Mouse (Mus musculus) kidney, postnatal 36 days (tissue): ENCODE measurements at regions not wholly inside any gene's neighbourhood (a gene's known extent, or its start where the extent isn't known, plus 50 kb on each side); places are given as distances from the start of the nearest gene placed in this dataset.
A peak's percentile ranks its signal among the peaks of the same experiment; 100 is the strongest.
"Not testable (repeated sequence)": the region's sequence is repeated elsewhere in the genome, so short reads cannot be mapped to it uniquely, and the experiment has no call there.

Experiments used
- DNase-seq, 2 experiments: peaks; one replicate each; pipeline ENCODE4 v3.0.0; 2021 to 2022; ENCODE audit warnings: mixed read lengths in 2 of 2

- DNase-seq, result no peak
Measured at GRCm38 (mm10) chr13:74969244-74969643, 120.4 kb upstream of the Pcsk1 start.

DNA sequence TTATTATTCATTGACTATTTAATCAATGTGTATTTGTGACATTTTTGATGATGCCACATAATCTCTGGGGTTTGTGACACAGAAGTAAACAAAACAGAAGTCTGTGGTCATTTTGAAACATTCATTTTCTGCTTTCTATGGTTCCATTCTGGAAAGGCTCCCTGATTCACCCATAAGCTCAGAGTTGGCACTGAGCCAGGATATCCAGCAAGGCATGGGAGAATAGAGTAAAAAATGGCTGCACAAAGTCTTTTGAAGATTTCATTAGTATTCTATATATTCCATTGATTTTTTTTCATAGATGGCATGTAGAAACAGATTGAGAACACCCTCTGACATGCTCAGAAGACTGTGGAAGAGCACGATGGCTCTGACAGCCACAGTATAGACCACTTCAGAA is 133.8 kb upstream of the Pcsk1 start:
- peak in 1 of 2 experiments; percentile 2 for DNase-seq

DNA sequence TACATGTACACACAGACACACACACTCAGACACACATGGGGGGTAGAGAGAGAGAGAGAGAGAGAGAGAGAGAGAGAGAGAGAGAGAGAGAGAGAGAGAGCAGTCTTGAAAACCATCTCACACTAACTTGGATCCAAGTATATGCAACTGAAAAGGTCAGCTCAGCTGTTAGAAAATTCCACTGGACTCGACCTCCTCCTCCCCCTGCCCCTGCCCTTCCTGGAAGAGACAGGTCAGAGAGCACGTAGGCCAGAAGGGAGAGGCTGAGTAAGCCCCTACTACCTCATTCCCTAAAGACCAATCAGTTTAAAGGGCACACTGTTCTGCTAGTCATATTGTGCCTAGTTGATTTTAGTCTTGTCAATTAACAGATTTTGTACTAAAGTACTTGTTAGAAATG is 105.0 kb upstream of the Cast start:
- not testable (repeated sequence) for DNase-seq

GRCm38 (mm10) chr13:74903213-74904055 is 94.8 kb upstream of the Cast start:
- no peak for DNase-seq

DNA sequence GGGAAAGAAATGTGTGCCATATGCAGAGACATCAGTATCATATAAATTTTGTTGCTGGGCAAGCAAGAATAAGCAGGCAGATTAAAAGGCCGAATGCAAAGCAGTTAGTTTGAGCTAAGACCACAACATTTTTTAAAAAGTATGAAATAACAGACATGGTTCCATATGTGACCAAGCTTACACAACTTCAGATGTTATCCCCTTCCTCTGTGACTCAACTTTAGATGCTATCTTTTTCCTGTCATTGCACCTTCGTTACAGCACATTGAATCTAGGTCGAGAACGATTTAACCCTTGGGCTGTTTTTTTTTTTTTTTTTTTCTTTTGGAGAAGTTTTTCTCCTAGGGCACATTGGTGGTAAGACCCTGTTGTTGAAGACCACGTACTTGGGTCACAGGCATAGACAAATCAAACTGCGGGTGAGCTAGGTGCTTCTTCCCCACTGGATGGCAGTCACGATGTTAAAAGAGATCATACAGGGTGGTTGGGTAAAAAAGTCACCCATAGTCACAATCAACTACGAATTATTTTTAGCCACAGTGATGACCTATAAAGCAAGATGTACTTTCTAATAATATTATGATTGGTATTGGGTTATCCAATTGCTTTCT is 81.4 kb upstream of the Cast start:
- no peak for DNase-seq

DNA sequence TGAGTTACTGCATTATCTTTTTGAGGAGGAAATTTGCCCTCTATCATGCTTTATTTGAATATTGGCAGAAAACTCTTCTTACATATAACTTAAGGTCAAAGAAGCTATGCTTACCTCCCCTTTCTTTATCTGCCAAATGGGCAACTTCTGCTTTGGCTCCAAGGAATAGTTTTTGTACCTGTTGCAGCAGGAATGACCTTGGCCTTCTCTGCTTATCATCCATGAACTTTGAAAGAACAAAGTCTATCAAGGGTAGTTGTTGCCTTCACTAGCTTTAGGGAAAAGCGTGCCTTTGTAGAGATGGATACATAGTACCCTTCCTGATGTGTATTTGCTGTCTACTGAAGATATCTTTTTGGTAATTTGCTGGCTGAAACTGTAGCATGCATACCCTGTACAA is 59.1 kb upstream of the Cast start:
- DNase-seq, result no peak

- no peak for DNase-seq
Measured at GRCm38 (mm10) chr13:74864000-74864399, 55.4 kb upstream of the Cast start.

DNA sequence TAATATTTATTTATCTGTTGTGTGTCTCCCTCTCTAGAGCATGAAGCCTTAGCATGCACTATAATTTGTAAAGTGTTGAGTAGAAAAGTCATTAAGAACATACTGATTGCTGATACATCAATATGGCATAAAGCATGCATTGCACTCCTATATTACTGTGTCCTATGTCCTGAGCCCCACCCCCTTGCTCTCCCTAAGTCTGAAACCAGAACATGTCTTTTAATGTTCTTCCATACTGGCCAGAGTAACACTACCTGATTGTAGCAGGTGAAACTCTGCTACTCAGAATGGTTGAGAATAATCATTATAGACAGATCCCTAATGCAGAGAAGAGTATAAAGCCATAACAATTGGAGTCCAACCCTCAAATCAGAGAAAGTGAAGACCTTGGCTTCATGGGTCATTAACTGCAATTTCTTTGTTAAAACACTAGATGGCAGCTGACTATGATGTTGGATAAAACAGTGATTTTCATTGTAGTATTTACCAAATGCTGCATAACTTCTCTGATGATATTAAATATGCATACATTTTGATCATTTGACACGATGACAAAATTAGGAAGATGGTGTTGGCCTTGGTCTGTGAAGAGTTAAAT is 52.9 kb upstream of the Cast start:
- DNase-seq, result peak in 1 of 2 experiments; percentile 1
